Mouse (Mus musculus): ENCODE results near the gene Hcar2.

GRCm38 (mm10) chr5:123883891-123884290 lies 18.6 kb upstream of the Hcar2 start:
- TF ChIP-seq CTCF (IDR thresholded peaks at IDR 0.05; ENCODE audit: borderline replicate concordance, extremely low read depth, insufficient read depth, insufficient read length) (no peak), POLR2A (IDR thresholded peaks at IDR 0.05; ENCODE audit: borderline replicate concordance, extremely low read depth, insufficient read depth, insufficient read length, poor library complexity, severe bottlenecking) (no peak)
